Mouse (Mus musculus) hindbrain, embryonic 12.5 days (tissue): ENCODE measurements around the gene Foxp1. TPM values are rescaled to one million over a fixed set of nuclear protein-coding genes. Genes with fewer than 3 reads are reported as not detected.
A peak's percentile ranks its signal among the peaks of the same experiment; 100 is the strongest.

Source experiments
- ATAC-seq: fragments of 200-750 bp; cut with Nextera tagmentation; 2 replicates; pipeline ENCODE4 v1.8.0; 2017; ENCODE audit warnings: moderate TSS enrichment; ENCODE audit not compliant: low FRiP score
- H3K27ac ChIP-seq: fragments of 300-500 bp; sonication (generic); 2 replicates; pipeline ENCODE4 v1.5.1; 2016; ENCODE audit warnings: mild to moderate bottlenecking
- H3K27me3 ChIP-seq: fragments of 300-500 bp; sonication (generic); 2 replicates; pipeline ENCODE4 v1.6.1; 2016; ENCODE audit warnings: mild to moderate bottlenecking
- H3K36me3 ChIP-seq: fragments of 300-500 bp; sonication (generic); 2 replicates; pipeline ENCODE4 v1.6.1; 2016; ENCODE audit warnings: mild to moderate bottlenecking
- H3K4me1 ChIP-seq: fragments of 300-500 bp; sonication (generic); 2 replicates; pipeline ENCODE4 v1.6.1; 2016
- H3K4me2 ChIP-seq: fragments of 300-500 bp; sonication (generic); replicated peaks from 2 replicates; pipeline ENCODE4 v1.6.1; 2016; ENCODE audit warnings: mild to moderate bottlenecking
- H3K4me3 ChIP-seq: fragments of 300-500 bp; sonication (generic); 2 replicates; pipeline ENCODE4 v1.5.1; 2016; ENCODE audit warnings: mild to moderate bottlenecking
- H3K9ac ChIP-seq: fragments of 300-500 bp; sonication (generic); 2 replicates; pipeline ENCODE4 v1.6.1; 2016; ENCODE audit warnings: mild to moderate bottlenecking, moderate library complexity
- H3K9me3 ChIP-seq: fragments of 300-500 bp; sonication (generic); replicated peaks from 2 replicates; pipeline ENCODE4 v1.6.1; 2016; ENCODE audit warnings: mild to moderate bottlenecking
- WGBS: fragments of 180-500 bp; shearing (Covaris S2); methylation state at CpG from one replicate; pipeline ENCODE4 v1.1.7; 2016; 5-methylcytosine and 5-hydroxymethylcytosine counted together
- polyA plus RNA-seq: library from polyadenylated mRNA; unstranded; fragments of >200 nt; fragmentation: Nextera tagmentation; extraction: Ambion mirVana; gene quantifications from 2 replicates; pipeline ENCODE4 v1.2.1, GENCODE M21; 2016

Foxp1 gene
- polyA plus RNA-seq, 1 experiment from 2014 or later: 87.6 TPM

DNA sequence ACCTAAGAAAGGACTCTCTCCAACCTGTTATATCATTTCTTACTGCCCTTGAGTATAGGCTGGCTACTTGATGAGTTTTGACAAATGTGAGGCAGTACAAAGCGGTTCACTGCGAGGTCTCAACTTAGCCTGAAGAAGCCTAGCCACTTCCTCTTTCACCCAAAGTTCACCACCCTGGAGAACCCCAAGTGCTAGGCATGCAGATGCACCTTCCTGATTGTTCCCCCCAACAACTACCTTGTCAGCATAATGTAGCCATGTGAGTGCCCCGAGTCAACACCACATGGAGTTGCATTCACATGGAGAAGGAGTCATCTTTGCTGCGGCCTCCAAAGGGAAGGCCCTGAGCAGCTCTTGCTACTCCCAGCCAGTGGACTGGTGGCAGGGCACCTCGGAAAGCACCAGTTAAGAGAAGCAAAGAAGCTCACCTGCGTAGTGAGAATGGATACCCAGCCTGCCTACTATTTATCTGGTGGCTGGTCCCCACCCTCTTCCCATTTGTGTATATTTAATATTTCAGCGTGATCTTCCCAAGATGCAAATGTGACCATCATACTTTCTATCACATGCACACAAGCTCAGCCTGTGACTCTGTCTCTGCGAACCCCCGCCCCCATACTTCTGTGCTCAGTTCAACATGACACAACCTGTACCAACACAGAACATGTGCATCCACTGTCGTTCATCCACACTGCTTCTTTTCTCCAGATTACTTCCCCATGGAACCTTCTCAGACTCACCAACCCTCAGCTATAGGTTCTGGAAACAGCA lies 280.7 kb downstream of the Foxp1 start:
- H3K4me3 ChIP-seq: no peak overlapping the region
- no peak overlapping the region for H3K4me2 ChIP-seq
- H3K27ac ChIP-seq: no peak overlapping the region
- no peak for ATAC-seq
- H3K36me3 ChIP-seq: no peaks in the 10 kb centered on the region
- H3K4me1 ChIP-seq: no peaks in the 10 kb centered on the region
- no peaks in the 10 kb centered on the region for H3K9me3 ChIP-seq
- no peaks in the 10 kb centered on the region for H3K27me3 ChIP-seq
- WGBS: 95% methylated on average over 10 of the region's 10 CpGs
- no peak overlapping the region for H3K9ac ChIP-seq

DNA sequence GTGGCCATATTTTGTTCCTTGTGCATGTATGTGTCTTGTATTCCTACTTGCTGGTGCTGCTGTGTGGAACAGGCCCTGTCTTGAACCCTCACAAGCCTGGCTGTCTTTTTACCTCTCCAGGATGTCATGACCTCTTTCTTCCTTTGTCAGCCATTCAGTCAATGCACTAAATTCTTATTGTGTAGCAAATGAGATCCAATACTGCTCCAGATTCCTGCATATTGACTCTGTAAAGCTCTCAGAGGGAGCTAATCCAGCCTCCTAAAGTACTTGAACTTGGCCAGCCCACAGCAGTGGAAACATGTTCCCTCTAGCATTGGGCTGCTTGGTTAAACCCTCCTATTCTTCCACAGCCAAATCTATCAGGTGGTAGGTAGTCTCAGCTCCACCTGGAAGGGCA lies 281.8 kb downstream of the Foxp1 start:
- Histone ChIP-seq H3K4me2 (no peak overlapping the region), H3K36me3 (no peaks in the 10 kb centered on the region), H3K9me3 (no peaks in the 10 kb centered on the region), H3K27me3 (no peaks in the 10 kb centered on the region), H3K4me3 (no peak overlapping the region), H3K4me1 (no peaks in the 10 kb centered on the region), H3K27ac (no peak overlapping the region), H3K9ac (no peak overlapping the region)
- ATAC-seq: no peak

DNA sequence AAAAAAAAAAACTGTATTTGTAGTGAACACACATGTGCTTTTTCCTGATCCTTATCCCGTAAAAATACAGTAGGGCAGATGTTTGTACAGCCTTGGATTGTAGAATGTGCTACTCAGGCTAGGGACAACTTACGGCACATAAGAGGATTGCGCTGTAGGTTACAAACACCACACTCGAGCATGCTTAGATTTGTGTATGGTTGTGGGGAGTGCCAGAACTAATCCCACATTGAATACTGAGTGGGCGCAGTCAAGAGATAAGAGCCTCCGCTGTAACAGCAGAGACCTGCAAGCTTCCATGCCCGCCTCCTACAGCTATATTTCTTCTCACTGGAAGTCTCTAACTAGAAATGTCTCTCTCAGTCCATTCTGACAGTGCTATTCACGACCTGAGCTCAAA lies 286.9 kb downstream of the Foxp1 start:
- H3K27me3 ChIP-seq: no peaks in the 10 kb centered on the region
- no peak overlapping the region for H3K4me3 ChIP-seq
- no peaks in the 10 kb centered on the region for H3K9me3 ChIP-seq
- H3K36me3 ChIP-seq: no peaks in the 10 kb centered on the region
- H3K4me2 ChIP-seq: no peak overlapping the region
- no peak overlapping the region for H3K9ac ChIP-seq
- no peaks in the 10 kb centered on the region for H3K4me1 ChIP-seq
- no peak for ATAC-seq
- WGBS: 91% methylated on average over 8 of the region's 8 CpGs
- no peak overlapping the region for H3K27ac ChIP-seq

DNA sequence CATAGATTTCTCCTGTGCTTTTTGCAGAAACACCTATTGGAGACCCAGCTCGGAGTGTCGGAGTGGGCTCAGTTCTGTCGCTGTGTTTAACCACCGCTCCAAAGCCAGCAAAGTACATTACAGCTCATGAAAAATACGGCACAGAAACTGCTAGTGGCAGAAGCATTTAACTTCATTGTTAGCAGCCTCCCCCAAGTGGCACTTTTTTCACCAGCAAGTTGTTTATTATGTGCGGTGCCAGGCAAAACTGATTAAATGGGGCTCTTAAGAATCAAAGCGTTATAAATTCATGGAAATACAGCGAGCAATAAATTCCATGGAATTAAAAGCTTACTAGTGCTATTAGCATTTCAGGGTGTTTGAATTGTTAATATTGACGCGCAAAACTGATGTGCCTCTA lies 289.1 kb downstream of the Foxp1 start:
- no peaks in the 10 kb centered on the region for H3K4me1 ChIP-seq
- WGBS: 83% methylated on average over 10 of the region's 10 CpGs

DNA sequence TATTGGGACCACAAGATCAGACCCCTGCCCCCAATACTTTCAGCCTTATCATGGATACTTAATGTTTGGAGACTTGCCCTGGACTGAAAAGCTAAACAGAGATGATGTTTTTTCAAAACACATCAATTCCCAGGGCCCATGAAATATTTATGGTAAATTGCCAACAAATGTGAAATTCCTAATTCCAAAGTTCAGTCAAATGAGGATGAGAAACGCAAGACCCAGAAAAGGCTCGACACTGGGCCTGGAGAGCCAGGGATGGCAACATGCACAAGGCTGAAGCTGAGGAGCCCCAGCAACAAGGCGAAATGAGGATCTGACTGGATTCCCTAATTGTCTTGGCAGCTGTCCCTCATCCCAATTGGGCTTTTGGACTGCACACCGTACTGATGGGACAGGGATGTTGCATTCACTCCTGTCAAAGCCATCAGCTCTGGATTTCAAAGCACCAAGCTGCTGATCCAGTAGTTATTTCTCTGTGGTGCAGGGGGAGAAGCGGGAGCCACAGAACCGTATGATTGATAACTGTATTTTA lies 294.1 kb downstream of the Foxp1 start:
- H3K27me3 ChIP-seq: no peaks in the 10 kb centered on the region
- no peak overlapping the region for H3K4me3 ChIP-seq
- no peak for ATAC-seq
- H3K9ac ChIP-seq: no peak overlapping the region
- H3K36me3 ChIP-seq: no peaks in the 10 kb centered on the region
- WGBS: 88% methylated on average over 6 of the region's 6 CpGs
- H3K4me2 ChIP-seq: no peak overlapping the region
- H3K27ac ChIP-seq: no peak overlapping the region
- no peaks in the 10 kb centered on the region; the same call in 1 of the 2 replicates for H3K9me3 ChIP-seq
- no peaks in the 10 kb centered on the region; the same call in 1 of the 2 replicates for H3K4me1 ChIP-seq

More for the DNA sequence above, 289.1 kb downstream of the Foxp1 start:
- no peak overlapping the region for H3K9ac ChIP-seq
- H3K9me3 ChIP-seq: no peaks in the 10 kb centered on the region
- no peak overlapping the region for H3K4me3 ChIP-seq
- H3K36me3 ChIP-seq: no peaks in the 10 kb centered on the region
- no peaks in the 10 kb centered on the region for H3K27me3 ChIP-seq
- no peak overlapping the region for H3K4me2 ChIP-seq
- no peak for ATAC-seq
- H3K27ac ChIP-seq: no peak overlapping the region

DNA sequence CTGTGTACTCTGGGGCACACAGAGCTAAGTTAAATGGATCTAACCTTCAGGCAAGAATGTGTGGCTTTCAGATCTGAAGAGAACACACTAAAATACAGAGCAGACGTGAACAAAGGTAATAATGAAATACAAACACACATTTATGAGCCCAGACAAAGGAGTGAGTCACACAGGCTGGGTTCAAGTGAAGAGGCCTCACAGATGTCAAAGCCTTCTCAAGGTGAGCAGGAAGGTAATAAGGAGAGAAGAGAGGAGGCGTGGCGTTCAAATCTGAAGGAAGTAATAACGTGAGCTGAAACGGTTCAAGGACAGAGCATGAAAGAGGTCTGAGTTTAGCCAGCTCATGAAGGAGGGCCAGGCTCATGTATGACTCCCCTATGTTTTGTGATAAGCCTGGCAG lies 301.4 kb downstream of the Foxp1 start:
- H3K27ac ChIP-seq: no peak overlapping the region
- peaks cover 3% of the 10 kb centered on the region for H3K4me1 ChIP-seq
- WGBS: 91% methylated on average over 5 of the region's 5 CpGs
- H3K9me3 ChIP-seq: no peaks in the 10 kb centered on the region; the same call in 1 of the 2 replicates
- H3K27me3 ChIP-seq: no peaks in the 10 kb centered on the region
- no peak for ATAC-seq
- H3K9ac ChIP-seq: no peak overlapping the region
- no peaks in the 10 kb centered on the region for H3K36me3 ChIP-seq
- no peak overlapping the region for H3K4me2 ChIP-seq
- H3K4me3 ChIP-seq: no peak overlapping the region

DNA sequence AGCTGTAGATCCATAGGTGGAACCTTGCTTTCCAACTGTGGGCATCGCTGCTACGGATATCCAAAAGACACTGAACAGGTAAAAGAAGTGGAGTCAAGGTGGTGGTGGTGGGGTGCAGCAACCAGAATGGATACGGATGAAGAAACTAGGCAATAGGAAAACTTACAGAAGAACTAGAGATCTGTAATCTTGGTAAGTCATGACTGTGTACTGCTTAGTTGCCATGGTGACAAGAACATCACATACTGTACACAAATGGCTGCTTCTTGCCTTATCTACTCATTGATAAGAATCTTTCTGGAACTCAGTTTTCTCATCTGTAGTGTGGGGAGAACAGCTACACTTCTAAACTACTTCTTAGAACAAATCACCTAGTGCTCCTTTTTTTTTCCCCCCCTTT lies 302.0 kb downstream of the Foxp1 start:
- Histone ChIP-seq H3K36me3 (no peaks in the 10 kb centered on the region), H3K4me3 (no peak overlapping the region), H3K9me3 (no peaks in the 10 kb centered on the region), H3K27me3 (no peaks in the 10 kb centered on the region), H3K9ac (no peak overlapping the region), H3K27ac (no peak overlapping the region), H3K4me1 (peaks cover 3% of the 10 kb centered on the region), H3K4me2 (no peak overlapping the region)
- no peak for ATAC-seq
- 96% methylated on average over 3 of the region's 3 CpGs for WGBS

DNA sequence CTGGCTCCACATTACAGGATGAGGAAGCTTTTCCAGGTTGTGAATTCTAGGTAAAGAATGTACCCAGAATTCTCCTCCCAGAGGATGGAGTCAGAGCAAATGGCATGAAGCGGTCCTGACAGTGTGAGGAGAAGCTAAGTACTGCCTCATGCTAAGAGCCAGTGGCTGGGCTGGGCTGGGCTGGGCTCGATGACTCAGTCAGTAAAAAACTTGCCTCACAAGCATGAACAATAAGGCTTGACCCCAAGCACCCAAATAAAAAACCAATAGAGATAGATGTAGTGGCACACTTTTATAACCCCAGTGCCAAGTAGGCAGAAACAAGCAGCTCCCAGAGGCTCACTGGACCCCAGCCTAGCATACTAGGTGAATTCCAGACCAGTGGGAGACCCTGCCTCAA lies 304.7 kb downstream of the Foxp1 start:
- H3K4me2 ChIP-seq: no peak overlapping the region
- no peak for ATAC-seq
- H3K9ac ChIP-seq: no peak overlapping the region
- H3K9me3 ChIP-seq: no peaks in the 10 kb centered on the region
- peaks cover 3% of the 10 kb centered on the region; the same call in 1 of the 2 replicates for H3K4me1 ChIP-seq
- H3K4me3 ChIP-seq: no peak overlapping the region
- H3K36me3 ChIP-seq: no peaks in the 10 kb centered on the region
- H3K27ac ChIP-seq: no peak overlapping the region
- H3K27me3 ChIP-seq: no peaks in the 10 kb centered on the region
- WGBS: 67% methylated on average over 2 of the region's 2 CpGs

DNA sequence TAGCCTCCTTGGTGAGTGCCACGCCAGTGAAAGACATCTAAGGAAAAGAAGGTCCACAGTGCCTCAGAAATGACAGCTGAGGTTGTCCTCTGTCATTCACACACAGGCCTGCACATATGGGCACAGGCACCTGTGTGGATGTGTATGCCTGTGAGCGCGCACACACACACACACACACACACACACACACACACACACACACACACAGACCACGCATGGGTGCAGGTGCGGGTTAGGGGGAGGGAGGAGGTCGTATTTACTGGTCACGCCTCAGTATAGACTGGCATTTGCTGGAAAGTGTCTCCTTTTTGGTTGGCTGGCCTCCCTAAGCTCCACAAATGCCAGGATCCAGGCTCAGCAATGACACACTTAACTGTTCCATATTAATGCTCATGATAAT lies 305.4 kb downstream of the Foxp1 start:
- WGBS: 61% methylated on average over 6 of the region's 7 CpGs
- Histone ChIP-seq H3K4me1 (peaks cover 3% of the 10 kb centered on the region; the same call in 1 of the 2 replicates), H3K4me3 (no peak overlapping the region), H3K9ac (no peak overlapping the region), H3K27ac (no peak overlapping the region), H3K9me3 (no peaks in the 10 kb centered on the region), H3K4me2 (no peak overlapping the region), H3K36me3 (no peaks in the 10 kb centered on the region), H3K27me3 (no peaks in the 10 kb centered on the region)
- ATAC-seq: peak; percentile 29; the same call in 1 of the 2 replicates

DNA sequence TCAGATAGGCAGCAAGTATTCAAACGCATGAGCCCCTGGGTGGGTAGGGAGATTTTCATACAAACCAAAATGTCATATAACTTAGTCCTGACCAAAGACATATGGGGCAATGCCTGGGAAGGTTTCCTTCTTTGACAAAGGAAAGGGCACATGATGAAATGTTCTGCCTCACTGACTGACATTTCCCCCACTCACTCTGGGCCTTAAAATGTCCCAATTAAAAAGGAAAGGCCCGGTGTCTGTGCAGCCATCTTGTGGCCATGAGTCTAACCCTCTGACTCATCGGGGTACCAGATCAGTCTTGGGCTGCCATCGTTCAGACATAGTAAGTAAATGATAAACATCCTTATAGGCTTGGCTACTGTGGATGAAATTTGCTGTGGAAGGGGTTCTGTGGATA lies 310.1 kb downstream of the Foxp1 start:
- no peaks in the 10 kb centered on the region for H3K27me3 ChIP-seq
- WGBS: 92% methylated on average over 4 of the region's 4 CpGs
- no peak overlapping the region for H3K4me3 ChIP-seq
- ATAC-seq: no peak
- no peaks in the 10 kb centered on the region for H3K36me3 ChIP-seq
- no peak overlapping the region for H3K4me2 ChIP-seq
- no peak overlapping the region for H3K27ac ChIP-seq
- H3K9me3 ChIP-seq: no peaks in the 10 kb centered on the region
- H3K9ac ChIP-seq: no peak overlapping the region
- H3K4me1 ChIP-seq: peaks cover 7% of the 10 kb centered on the region

DNA sequence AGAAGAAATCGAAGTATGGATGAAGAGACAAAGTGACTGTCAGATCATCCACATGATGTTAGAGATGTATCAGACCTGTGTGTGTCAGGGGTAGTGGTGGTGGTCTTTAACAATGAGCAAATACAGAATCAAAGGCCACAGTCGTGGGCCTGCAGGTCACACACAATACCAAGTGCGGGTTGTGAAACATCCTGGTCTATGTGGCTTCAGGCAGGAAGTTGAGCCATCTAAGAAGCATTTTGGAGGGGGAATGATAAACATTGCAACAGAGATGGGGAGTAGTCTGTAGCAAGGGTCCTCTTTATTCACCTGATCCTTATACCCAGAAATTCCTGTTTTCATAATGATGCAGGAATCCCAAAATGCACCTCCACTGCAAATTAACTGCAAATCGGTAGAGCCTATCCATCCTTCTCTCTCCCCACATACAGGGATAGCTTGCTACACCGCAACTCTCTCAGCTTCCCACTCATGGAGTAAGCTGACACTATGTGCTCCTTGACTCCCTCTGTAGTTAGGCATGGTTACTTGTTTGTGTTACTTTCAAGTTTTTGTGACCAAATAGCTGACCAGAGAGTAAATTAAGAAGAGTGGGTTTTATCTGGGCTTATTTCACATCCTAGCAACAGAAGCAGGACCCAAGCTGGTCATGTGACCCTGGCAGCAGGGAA lies 310.7 kb downstream of the Foxp1 start:
- Histone ChIP-seq H3K27me3 (no peaks in the 10 kb centered on the region), H3K4me3 (no peak overlapping the region), H3K4me1 (peaks cover 9% of the 10 kb centered on the region), H3K27ac (no peak overlapping the region), H3K36me3 (no peaks in the 10 kb centered on the region), H3K9ac (no peak overlapping the region), H3K9me3 (no peaks in the 10 kb centered on the region), H3K4me2 (no peak overlapping the region)
- ATAC-seq: no peak
- 85% methylated on average over 5 of the region's 5 CpGs for WGBS

DNA sequence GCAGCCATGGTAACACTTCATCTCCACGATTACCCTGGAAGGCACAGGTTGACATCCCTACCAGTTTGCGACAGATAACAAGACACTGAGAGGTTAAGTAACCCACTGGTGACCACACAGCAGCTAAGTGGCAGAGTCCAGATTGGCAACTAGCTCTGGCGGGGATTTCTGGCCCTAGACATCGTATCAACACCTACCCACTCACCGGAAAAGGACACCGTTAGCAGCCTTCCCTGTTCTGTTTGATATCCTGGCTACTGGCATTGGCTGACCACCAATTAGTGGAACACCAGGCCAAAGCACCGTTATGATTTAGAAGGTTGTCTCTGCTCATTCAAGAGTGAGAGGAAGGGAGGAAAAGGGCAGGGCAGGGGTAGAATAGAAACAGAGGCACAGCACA lies 312.4 kb downstream of the Foxp1 start:
- peaks cover 23% of the 10 kb centered on the region for H3K4me1 ChIP-seq
- ATAC-seq: no peak
- H3K27ac ChIP-seq: no peak overlapping the region
- H3K27me3 ChIP-seq: no peaks in the 10 kb centered on the region
- no peak overlapping the region for H3K4me2 ChIP-seq
- no peak overlapping the region for H3K9ac ChIP-seq
- 86% methylated on average over 7 of the region's 7 CpGs for WGBS
- no peak overlapping the region for H3K4me3 ChIP-seq
- no peaks in the 10 kb centered on the region for H3K9me3 ChIP-seq
- no peaks in the 10 kb centered on the region for H3K36me3 ChIP-seq
